Mouse (Mus musculus) layer of hippocampus, adult 2 months (tissue): ENCODE measurements around the gene Map3k5. TPM values are rescaled to one million over a fixed set of nuclear protein-coding genes. Genes with fewer than 3 reads are reported as not detected.

Source experiments
- DNase-seq, 2 experiments: peaks; one replicate each; pipeline ENCODE4 v3.0.0; 2022; ENCODE audit warnings: low spot score in 2 of 2
- H3K27ac ChIP-seq: fragments of 200-600 bp; 2 replicates; pipeline ENCODE4 v1.8.1; 2022
- H3K4me3 ChIP-seq: fragments of 200-600 bp; 2 replicates; pipeline ENCODE4 v1.8.1; 2022; ENCODE audit warnings: mild to moderate bottlenecking
- CTCF ChIP-seq: fragments of 200-600 bp; conservative IDR thresholded peaks from 2 replicates; pipeline ENCODE4 v1.8.1; 2022; ENCODE audit warnings: antibody characterized with exemption, mild to moderate bottlenecking, moderate library complexity
- total RNA-seq, 2 experiments: library from RNA; stranded (reverse); gene quantifications; 2 replicates each; pipeline ENCODE4 v1.2.3; 2021

The Map3k5 gene
- total RNA-seq, 2 experiments from 2014 or later: 30.6 to 33.1 TPM

DNA sequence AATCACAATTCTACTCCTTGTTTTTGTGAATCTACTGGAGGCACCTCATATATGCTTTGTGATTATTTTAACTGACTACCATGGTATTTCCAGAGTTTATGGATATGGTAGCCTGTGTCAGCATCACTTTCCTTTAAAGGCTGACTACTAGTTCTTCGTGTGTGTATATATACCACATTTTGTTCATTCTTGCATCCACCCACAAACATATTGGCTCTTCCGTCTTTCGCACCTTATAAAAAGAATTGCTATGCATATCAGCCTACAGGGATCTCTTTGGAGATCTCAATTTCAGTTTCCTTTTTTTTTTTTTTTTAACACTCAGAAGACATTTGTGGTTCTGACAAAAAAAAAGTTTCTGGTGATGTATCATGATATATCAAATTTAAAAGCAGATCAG lies 105.3 kb downstream of the Map3k5 start:
- Histone ChIP-seq H3K4me3 (no peak overlapping the region), H3K27ac (no peak overlapping the region)
- TF ChIP-seq CTCF: no peak
- no peak for DNase-seq

DNA sequence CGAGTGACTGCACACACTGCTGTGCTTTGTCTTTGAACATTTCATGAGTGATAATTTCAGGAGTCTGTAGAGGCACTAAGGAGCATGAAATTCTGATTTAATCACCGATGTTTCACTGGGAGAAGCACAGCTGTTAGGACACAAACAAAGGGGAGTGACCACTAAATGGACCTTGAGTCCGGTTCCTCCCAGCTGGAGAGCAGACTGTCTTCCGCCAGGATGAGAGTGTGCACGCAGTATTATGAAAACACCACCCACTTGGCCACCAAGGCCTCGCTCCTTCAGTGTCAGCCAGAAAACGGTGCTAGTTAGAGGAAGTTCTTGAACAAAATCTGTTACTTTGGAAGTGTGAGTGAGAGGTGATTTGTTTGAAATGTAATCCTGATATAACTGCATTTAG lies 105.8 kb downstream of the Map3k5 start:
- no peak for TF ChIP-seq CTCF
- Histone ChIP-seq H3K4me3 (no peak overlapping the region), H3K27ac (no peak overlapping the region)
- DNase-seq: no peak

GRCm38 (mm10) chr10:20040677-20041076 lies 106.4 kb downstream of the Map3k5 start:
- no peak for TF ChIP-seq CTCF
- no peak overlapping the region for H3K27ac ChIP-seq
- H3K4me3 ChIP-seq: no peak overlapping the region

GRCm38 (mm10) chr10:20042081-20042480 lies 107.8 kb downstream of the Map3k5 start:
- Histone ChIP-seq H3K4me3 (no peak overlapping the region), H3K27ac (no peak overlapping the region)
- TF ChIP-seq CTCF: no peak
- DNase-seq: no peak

More at GRCm38 (mm10) chr10:20040677-20041076, 106.4 kb downstream of the Map3k5 start:
- DNase-seq: no peak

DNA sequence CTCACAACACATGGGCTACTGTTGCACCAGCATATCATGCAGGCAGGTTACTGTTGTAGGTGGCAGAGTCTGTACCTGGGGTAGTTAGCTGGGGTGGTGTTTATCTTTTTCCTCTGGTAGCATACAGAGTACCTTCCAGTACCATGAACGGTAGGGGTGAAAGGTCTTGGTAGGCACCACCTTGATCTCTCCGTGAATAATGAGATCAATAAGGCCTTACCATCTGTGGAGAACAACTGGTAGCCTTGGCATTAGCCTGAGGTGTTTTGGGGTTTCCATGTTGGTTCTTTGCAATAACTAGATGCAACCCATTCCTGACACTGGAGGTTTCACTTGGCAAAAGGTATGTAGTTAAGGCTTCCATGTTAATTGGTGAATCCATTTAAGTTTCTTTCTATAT lies 109.8 kb downstream of the Map3k5 start:
- Histone ChIP-seq H3K4me3 (no peak overlapping the region), H3K27ac (no peak overlapping the region)
- no peak for DNase-seq
- TF ChIP-seq CTCF: no peak

- TF ChIP-seq CTCF: no peak
- Histone ChIP-seq H3K4me3 (no peak overlapping the region), H3K27ac (no peak overlapping the region)
- DNase-seq: no peak
These were observed 111.6 kb downstream of the Map3k5 start for GRCm38 (mm10) chr10:20045733-20046495.

DNA sequence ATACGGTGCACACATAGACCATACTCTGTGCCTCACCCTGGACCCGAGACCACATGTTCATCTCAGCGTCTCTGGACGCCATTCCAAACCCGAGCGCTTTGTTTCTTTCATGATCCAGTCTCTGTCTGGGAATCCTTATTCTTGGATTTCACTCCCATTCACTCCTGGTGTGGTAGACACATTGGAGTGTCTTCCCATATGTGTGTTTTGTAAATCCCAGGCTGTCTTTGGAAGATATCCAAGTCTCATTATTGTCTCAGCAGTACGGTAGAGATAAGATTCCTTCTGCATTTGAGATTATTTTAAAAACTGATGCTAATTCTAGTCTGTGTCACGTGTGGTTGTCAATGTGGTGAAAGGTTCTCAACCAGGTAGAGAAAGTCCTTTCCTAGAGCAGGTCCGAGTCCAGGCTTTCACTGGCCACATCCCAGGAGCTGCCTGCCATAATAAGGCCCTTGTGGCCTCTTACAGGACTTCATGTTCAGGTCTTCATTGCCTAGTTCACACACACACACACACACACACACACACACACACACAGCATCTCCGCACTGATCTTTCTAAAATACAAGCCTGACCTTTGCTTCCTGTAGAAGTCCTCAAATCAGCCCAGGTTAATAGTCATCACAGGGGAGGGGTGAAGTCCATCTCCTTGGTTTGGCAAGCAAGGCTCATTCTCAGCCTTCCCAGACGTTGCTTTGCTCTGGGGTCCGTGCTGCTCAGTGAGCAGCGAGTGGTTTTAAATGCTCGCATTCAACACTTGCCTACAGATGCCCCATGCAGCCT lies 122.8 kb downstream of the Map3k5 start:
- no peak for DNase-seq
- Histone ChIP-seq H3K27ac (no peak overlapping the region), H3K4me3 (no peak overlapping the region)
- TF ChIP-seq CTCF: no peak

- no peak overlapping the region for H3K4me3 ChIP-seq
- no peak for DNase-seq
- no peak for TF ChIP-seq CTCF
- H3K27ac ChIP-seq: no peak overlapping the region
These were observed 123.8 kb downstream of the Map3k5 start for GRCm38 (mm10) chr10:20058031-20058430.

- no peak overlapping the region for H3K27ac ChIP-seq
- H3K4me3 ChIP-seq: no peak overlapping the region
- no peak for TF ChIP-seq CTCF
- no peak for DNase-seq
These were observed 124.6 kb downstream of the Map3k5 start for GRCm38 (mm10) chr10:20058841-20059240.

DNA sequence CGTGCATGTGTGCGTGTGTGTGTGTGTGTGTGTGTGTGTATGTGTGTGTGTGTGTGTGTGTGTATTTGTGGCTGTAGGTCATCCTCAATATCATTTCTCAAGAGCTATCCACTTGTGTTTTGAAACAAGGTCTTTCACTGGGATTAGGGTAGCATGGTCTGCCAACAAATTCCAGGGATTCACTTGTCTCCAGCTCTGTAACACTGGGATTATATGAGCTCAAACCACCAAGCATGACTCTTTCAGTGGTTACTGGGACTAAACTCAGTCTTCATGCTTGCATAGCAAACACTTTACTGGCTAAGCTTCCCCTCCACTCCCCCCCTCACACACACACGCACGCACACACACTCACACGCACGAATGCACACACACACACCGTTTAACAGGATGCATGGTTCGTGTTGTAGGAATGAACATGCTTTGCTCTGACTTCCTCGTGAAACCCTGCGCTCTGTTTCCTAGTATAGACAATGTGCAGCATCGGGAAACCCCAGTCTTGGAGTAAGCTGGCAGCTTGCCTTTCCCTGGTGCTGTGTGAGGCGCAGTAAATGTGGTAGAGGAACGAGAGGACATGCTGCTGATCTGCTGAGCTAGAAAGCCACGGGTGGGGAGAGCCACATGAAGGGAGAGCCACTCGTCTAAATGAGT lies 126.2 kb downstream of the Map3k5 start:
- no peak overlapping the region for H3K4me3 ChIP-seq
- no peak overlapping the region for H3K27ac ChIP-seq
- DNase-seq: peak in 1 of 2 experiments; percentile 17
- no peak for TF ChIP-seq CTCF

DNA sequence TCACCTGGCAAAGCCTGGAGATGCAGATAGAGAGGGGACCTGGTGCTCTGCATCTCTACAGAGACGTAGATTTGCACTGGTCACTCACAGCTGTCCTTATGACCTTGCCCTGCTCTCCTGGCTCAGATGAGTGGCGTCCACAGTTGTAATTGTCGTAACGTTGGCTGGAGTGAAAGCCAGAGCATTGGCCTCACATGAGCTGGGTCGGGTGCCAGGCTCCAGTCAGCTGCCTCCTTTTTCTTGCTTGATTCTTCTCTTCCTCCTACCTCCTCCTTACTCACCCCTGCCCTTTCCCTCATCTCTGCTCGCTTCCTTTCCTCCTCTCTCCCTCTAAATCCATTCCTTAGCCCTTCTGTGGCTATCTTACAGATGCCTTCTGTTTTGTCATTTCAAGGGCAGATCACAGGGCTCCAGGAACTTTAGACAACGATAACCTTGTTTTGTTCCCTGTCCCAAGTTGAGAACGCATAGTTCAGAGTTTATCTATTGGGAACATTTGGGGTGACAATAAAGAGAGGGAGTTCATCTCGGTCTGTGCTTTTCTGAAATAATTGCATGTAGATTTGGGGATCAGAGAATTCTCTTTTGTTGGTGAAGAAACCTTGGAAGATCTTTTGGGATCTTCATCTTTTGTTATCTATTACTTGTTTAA lies 130.4 kb downstream of the Map3k5 start:
- TF ChIP-seq CTCF: no peak
- Histone ChIP-seq H3K27ac (no peak overlapping the region), H3K4me3 (no peak overlapping the region)
- DNase-seq: no peak

DNA sequence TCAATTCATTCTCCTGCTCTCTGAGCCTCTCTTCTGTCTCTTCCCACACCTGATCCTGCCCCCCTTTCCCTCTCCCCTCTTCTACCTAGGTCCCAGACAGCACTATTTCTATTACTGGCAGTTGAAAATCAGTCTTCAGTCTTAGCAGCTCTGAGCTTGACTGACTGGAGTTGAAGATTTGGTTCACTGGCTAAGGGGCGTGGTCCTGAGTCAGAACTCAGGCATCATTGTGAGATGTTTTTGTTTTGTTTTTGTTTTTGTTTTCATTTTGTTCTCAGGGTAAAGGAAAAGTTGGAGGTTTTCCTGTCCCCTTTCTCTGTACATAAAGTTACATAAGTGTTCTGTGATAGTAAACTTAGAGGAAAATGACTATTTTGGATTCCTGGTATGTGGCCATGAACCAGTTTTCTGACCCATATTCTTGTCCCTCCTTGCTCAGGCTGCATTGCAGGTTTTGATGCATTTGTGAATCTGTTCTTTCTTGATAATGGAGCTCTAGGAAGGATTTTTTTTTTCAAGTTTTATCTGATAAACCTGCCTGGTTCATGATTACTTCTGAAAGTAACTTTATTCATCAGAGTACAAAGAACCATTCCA lies 131.9 kb downstream of the Map3k5 start:
- TF ChIP-seq CTCF: no peak
- DNase-seq: no peak
- no peak overlapping the region for H3K4me3 ChIP-seq

More for the DNA sequence above, 131.9 kb downstream of the Map3k5 start:
- no peak overlapping the region for H3K27ac ChIP-seq
